Mouse (Mus musculus) hindbrain, embryonic 16.5 days (tissue): Measurements from ENCODE around the gene Dll4. TPM values are rescaled to one million over a fixed set of nuclear protein-coding genes. Genes with fewer than 3 reads are reported as not detected.
A peak's percentile ranks its signal among the peaks of the same experiment; 100 is the strongest.

ENCODE experiments used
- ATAC-seq: fragments of 200-750 bp; cut with Nextera tagmentation; 2 replicates; pipeline ENCODE4 v1.8.0; 2017; ENCODE audit warnings: moderate TSS enrichment, moderate library complexity
- H3K27ac ChIP-seq: fragments of 300-500 bp; sonication (generic); 2 replicates; pipeline ENCODE4 v1.5.1; 2014; ENCODE audit warnings: low read depth, mild to moderate bottlenecking, control low read depth, low read length, moderate library complexity
- H3K27me3 ChIP-seq: fragments of 300-500 bp; sonication (generic); replicated peaks from 2 replicates; pipeline ENCODE4 v1.6.1; 2014; ENCODE audit warnings: low read length; ENCODE audit not compliant: control insufficient read depth, insufficient read depth
- H3K36me3 ChIP-seq: fragments of 300-500 bp; sonication (generic); 2 replicates; pipeline ENCODE4 v1.6.1; 2014; ENCODE audit warnings: mild to moderate bottlenecking, low read length, moderate library complexity, mixed read lengths; ENCODE audit not compliant: control insufficient read depth, insufficient read depth
- H3K4me1 ChIP-seq: fragments of 300-500 bp; sonication (generic); 2 replicates; pipeline ENCODE4 v1.6.1; 2014; ENCODE audit warnings: low read depth, low read length; ENCODE audit not compliant: control insufficient read depth, insufficient read depth
- H3K4me2 ChIP-seq: fragments of 300-500 bp; sonication (generic); 2 replicates; pipeline ENCODE4 v1.6.1; 2014; ENCODE audit warnings: mild to moderate bottlenecking, low read length, control low read depth, moderate library complexity
- H3K4me3 ChIP-seq: fragments of 300-500 bp; sonication (generic); 2 replicates; pipeline ENCODE4 v1.5.1; 2014; ENCODE audit warnings: mild to moderate bottlenecking, low read length, control low read depth, moderate library complexity
- H3K9ac ChIP-seq: fragments of 300-500 bp; sonication (generic); 2 replicates; pipeline ENCODE4 v1.6.1; 2014; ENCODE audit warnings: low read depth, mild to moderate bottlenecking, control low read depth, low read length, moderate library complexity
- H3K9me3 ChIP-seq: fragments of 300-500 bp; sonication (generic); 2 replicates; pipeline ENCODE4 v1.6.1; 2014; ENCODE audit warnings: mild to moderate bottlenecking, low read length, moderate library complexity; ENCODE audit not compliant: control insufficient read depth
- WGBS: fragments of 180-500 bp; shearing (Covaris S2); extraction: QIAGEN DNeasy Blood & Tissue Kit; methylation state at CpG from one replicate; pipeline ENCODE4 v1.1.7; 2014; 5-methylcytosine and 5-hydroxymethylcytosine counted together
- polyA plus RNA-seq: library from polyadenylated mRNA; unstranded; fragments of >200 nt; fragmentation: Nextera tagmentation; extraction: Ambion mirVana; gene quantifications from 2 replicates; pipeline ENCODE4 v1.2.1, GENCODE M21; 2015

Gene Dll4
- polyA plus RNA-seq, 1 experiment from 2014 or later = 6.0 TPM

DNA sequence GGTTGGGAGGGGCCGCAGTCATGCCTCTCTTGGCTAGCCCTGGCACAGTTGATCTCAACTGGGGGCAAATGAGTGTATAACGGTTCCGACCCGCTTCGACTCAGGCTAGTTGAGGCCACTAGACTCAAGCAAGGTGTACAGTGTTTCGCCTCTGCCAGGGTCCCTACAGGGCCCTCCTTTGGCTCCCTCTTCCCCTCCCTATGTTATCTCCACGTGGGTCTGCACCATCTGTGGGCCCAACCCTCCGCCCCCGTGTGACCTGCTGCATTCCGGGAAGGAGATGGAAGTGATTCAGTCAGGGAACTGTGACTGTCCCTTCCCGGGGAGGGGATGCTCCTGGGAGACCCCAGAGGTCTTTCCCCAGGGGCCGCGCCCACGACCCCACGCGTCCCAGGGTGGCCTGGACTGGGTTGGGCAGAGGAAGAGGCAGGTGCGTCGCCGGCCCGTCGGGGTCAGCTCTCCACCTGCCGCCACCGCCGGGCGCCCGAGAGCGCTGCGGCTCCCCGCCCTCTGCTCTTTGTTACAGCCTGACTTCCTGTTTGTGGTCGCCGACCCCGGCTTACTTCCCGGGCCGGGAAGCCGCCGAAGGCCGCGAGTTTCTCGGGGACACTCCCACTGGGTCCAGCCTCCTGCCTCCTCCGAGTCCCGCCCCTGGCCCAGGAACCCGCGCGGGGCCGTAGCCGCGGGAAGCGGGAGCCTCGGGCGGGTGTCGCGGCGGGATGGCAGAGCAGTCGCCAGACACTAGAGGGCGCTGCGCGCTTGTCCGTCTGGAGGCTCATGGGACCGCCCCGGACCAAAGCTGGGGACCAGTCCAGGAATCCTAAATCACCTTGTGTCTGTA lies 12.1 kb downstream of the Dll4 start:
- Histone ChIP-seq H3K4me1 (peaks cover 9% of the 10 kb centered on the region), H3K4me2 (peak overlapping the region; percentile 95), H3K4me3 (peak overlapping the region; percentile 65), H3K9ac (peak overlapping the region; percentile 88), H3K27me3 (0 out of 2 replicates have a peak, but pooled peaks cover 2% of the 10 kb centered on the region), H3K36me3 (no peaks in the 10 kb centered on the region), H3K9me3 (no peaks in the 10 kb centered on the region), H3K27ac (peak overlapping the region; percentile 70)
- ATAC-seq = peak; percentile 88
- 6% methylated on average over 50 of the region's 60 CpGs for WGBS

DNA sequence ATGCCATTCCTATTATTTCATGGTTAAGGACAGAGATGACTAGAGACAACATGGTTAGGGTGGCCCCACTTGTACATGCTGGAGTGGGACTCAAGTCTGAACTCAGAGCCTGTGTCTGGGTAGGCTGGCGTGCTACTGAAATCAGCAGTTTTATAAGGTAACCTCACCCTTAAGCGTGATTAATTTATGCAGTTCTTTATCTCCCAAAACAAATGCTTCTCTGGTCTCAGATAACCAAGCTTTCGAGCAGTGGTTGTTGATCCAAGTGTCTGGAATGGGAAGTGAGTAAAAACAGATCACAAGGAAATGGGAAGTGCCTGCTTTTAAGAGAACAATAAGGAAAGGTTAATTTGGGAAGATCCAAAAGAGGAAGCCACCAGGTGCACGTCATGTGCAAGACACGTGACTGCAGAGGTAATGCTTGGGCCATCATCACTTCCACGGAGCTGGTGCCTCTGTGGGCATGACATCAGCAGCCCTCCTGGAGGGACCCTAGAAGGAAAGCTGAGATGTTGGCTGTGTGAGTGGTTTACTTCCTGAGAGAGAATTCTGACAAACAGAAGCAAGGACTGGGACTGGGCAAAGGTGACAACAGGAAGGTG lies 19.1 kb downstream of the Dll4 start:
- no peaks in the 10 kb centered on the region for H3K36me3 ChIP-seq
- H3K4me2 ChIP-seq = no peak overlapping the region
- no peak for ATAC-seq
- H3K4me1 ChIP-seq = no peaks in the 10 kb centered on the region
- no peaks in the 10 kb centered on the region for H3K9me3 ChIP-seq
- peaks cover 2% of the 10 kb centered on the region; the same call in 1 of the 2 replicates for H3K27me3 ChIP-seq
- H3K4me3 ChIP-seq = no peak overlapping the region
- 57% methylated on average over 6 of the region's 6 CpGs for WGBS
- no peak overlapping the region for H3K27ac ChIP-seq
- no peak overlapping the region for H3K9ac ChIP-seq

DNA sequence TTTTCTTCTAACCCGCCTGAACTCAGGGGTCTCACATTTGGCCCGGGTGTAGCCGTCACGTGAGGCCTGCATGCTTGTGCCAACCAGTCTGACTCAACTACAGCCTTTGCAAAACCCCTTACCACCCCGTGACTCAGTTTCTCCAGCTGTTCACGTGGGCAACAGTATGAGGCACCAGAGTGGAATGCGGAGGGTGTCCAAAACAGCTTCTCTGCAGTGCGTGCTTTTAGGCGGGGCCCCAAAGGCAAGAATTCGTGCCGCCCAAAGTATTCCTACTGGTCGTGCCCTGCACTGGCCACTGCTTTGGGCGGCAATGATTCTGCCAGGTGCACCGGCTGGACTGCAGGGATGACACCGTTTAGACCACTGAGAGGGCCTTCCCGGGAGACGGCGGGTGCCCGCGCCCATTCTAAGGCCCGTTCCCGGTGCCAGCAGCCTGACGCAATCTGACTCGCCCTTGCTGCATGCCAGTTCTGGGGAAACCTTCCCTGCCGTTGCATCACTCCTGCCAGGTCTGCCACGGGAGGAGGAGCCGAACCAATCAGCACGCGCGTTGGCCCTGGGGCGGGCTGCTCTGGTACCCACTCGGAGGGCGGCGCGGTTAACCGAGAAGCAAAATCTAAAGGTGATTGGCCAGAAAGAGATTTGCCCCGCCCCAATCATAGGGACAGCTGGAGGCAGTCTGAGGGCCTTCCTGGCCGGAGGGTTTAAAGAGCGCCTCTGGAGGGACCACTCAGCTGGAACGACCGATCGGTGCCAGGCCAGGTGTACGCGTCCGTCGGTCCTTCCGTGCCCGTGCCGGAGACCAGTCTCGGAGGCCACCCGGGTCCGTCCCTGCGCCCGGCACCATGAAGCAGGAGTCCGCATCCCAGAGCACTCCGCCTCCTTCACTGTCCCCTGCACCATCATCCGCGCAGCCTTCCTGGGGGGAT lies 25.2 kb downstream of the Dll4 start, which contains the start of gene Chac1:
TSS of gene Chac1 (plus strand) at position 675 of the 932 bp plus-strand sequence.
- Histone ChIP-seq H3K4me1 (peaks cover 6% of the 10 kb centered on the region), H3K27me3 (peaks cover 2% of the 10 kb centered on the region; the same call in 1 of the 2 replicates), H3K4me3 (peak within 1 kb of the TSS; percentile 67), H3K9ac (peak within 1 kb of the TSS; percentile 77), H3K27ac (peak within 1 kb of the TSS; percentile 14; the same call in 1 of the 2 replicates), H3K36me3 (peaks cover 8% of the 10 kb centered on the region; the same call in 1 of the 2 replicates), H3K4me2 (peak within 1 kb of the TSS; percentile 73), H3K9me3 (no peaks in the 10 kb centered on the region)
- WGBS = 3% methylated on average over 58 of the region's 58 CpGs
- ATAC-seq = peak; percentile 99

DNA sequence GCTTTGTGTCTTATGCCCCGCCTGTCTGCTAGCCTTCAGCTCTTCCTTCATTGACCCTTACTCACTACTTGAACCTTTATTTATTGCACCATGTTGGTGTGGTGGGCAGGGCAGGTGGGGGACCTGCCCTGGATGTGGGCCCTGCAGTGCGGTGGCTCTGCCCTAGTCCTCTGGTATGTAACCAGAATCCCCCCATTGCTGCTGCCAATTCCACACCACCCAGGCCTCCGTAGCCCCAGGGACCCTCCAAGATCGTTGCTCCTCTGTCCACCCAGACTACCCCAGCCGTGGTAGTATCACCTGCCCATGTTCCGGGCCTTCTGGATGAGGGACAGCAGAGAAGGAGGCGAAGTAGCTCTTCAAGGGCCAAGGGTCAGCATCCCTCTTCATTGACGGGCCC lies 28.1 kb downstream of the Dll4 start:
- Histone ChIP-seq H3K27ac (no peak overlapping the region), H3K4me2 (no peak overlapping the region), H3K27me3 (no peaks in the 10 kb centered on the region), H3K9ac (no peak overlapping the region), H3K4me1 (peaks cover 6% of the 10 kb centered on the region), H3K36me3 (peaks cover 8% of the 10 kb centered on the region; the same call in 1 of the 2 replicates), H3K4me3 (no peak overlapping the region), H3K9me3 (no peaks in the 10 kb centered on the region)
- ATAC-seq = no peak
- WGBS = 96% methylated on average over 8 of the region's 8 CpGs

DNA sequence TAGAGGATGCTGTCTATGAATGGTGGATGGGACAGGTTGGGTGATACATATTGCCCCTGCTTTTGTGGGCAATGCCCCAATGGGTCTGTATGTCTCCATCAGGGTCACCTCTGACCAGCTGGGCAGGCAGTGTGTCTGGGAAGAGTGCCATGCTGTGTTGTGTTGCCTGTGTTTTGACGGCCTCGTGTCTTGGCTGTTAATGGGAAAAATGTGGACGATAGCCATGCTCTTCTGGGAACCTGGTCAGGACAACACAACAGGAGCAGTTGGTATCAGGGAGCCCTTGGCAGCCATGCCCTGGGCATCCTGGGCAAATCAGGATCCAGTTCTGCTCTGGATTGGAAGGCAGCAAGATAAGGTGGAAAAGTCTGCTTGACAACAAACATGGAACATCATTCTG lies 29.5 kb downstream of the Dll4 start:
- no peak for ATAC-seq

DNA sequence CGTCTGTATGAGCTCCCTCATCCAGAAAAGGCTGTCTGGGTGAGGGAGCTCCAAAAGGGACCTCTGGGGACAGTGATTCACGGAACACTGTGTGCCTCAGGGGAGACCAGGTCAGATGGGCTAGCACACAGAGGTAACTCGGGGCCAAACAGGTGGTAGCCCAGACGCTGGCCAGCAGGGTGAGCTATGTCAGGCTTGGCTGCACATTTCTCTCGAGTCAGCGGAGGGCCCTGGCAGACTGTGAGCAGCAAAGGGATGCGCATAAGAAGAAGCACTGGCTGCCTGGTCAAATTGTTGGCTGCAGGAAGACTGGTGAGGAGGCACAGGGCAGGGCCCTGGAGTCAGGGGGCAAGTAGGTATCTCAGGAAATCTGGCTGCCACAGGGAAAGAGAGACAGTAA lies 30.1 kb downstream of the Dll4 start:
- ATAC-seq = no peak

More for the DNA sequence above, 29.5 kb downstream of the Dll4 start:
- Histone ChIP-seq H3K4me1 (peaks cover 6% of the 10 kb centered on the region), H3K4me2 (no peak overlapping the region), H3K9ac (no peak overlapping the region), H3K4me3 (no peak overlapping the region), H3K36me3 (peaks cover 8% of the 10 kb centered on the region; the same call in 1 of the 2 replicates), H3K9me3 (no peaks in the 10 kb centered on the region), H3K27me3 (no peaks in the 10 kb centered on the region), H3K27ac (no peak overlapping the region)
- WGBS = 90% methylated on average over 3 of the region's 3 CpGs

DNA sequence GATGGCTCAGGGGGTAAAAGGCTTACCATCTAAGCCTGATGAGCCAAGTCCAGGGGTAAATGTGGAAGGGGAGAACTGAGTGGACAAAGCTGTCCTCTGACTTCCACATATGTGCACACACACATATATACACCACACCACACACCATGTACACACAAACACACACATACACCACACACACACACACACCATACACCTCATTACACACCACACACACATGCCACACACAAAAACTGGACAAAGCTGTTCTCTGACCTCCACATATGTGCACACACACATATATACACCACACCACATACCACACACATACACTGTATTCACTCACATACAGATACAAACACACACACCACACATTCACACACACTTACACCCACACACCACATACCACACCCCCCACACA lies 30.7 kb downstream of the Dll4 start:
- H3K27ac ChIP-seq = no peak overlapping the region
- no peak overlapping the region for H3K9ac ChIP-seq
- H3K4me3 ChIP-seq = no peak overlapping the region
- ATAC-seq = no peak
- H3K27me3 ChIP-seq = no peaks in the 10 kb centered on the region
- peaks cover 8% of the 10 kb centered on the region; the same call in 1 of the 2 replicates for H3K36me3 ChIP-seq
- no peaks in the 10 kb centered on the region for H3K4me1 ChIP-seq
- no peak overlapping the region for H3K4me2 ChIP-seq
- H3K9me3 ChIP-seq = peaks cover 10% of the 10 kb centered on the region

More for the DNA sequence above, 30.1 kb downstream of the Dll4 start:
- H3K27me3 ChIP-seq = no peaks in the 10 kb centered on the region
- peaks cover 1% of the 10 kb centered on the region for H3K4me1 ChIP-seq
- WGBS = 16% methylated on average over 7 of the region's 7 CpGs
- no peak overlapping the region for H3K9ac ChIP-seq
- no peak overlapping the region for H3K4me2 ChIP-seq
- peaks cover 8% of the 10 kb centered on the region; the same call in 1 of the 2 replicates for H3K36me3 ChIP-seq
- peaks cover 4% of the 10 kb centered on the region for H3K9me3 ChIP-seq
- H3K4me3 ChIP-seq = no peak overlapping the region
- H3K27ac ChIP-seq = no peak overlapping the region

DNA sequence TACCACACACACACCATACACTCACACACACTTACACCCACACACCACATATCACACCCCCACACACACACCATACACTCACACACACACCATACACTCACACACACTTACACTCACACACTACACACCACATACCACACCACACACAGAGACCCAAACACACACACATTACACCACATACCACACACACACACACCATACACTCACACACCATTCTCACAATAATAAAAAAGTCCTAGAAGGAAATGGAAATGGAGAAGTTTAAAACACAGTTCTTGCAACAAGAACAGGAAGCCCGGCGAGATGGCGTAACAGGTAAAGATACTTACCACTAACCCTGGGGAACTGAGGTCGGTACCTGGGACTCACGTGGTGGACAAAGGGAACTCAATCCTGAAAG lies 31.2 kb downstream of the Dll4 start:
- Histone ChIP-seq H3K9me3 (peaks cover 13% of the 10 kb centered on the region), H3K27ac (no peak overlapping the region), H3K4me2 (no peak overlapping the region), H3K4me1 (no peaks in the 10 kb centered on the region), H3K36me3 (peaks cover 8% of the 10 kb centered on the region; the same call in 1 of the 2 replicates), H3K27me3 (no peaks in the 10 kb centered on the region), H3K9ac (no peak overlapping the region), H3K4me3 (no peak overlapping the region)
- ATAC-seq = no peak
- WGBS = 91% methylated on average over 5 of the region's 5 CpGs
